Mouse (Mus musculus) small intestine, adult 2 months (tissue): ENCODE data around the gene Apobec1. TPM values are rescaled to one million over a fixed set of nuclear protein-coding genes. Genes with fewer than 3 reads are reported as not detected.

Source experiments
- H3K27ac ChIP-seq: fragments of 200-500 bp; 2 replicates; pipeline ENCODE4 v1.5.1; 2012; ENCODE audit warnings: low read depth, low read length, control low read depth, inconsistent platforms; ENCODE audit not compliant: insufficient read depth
- H3K27me3 ChIP-seq: fragments of 200-500 bp; 2 replicates; pipeline ENCODE4 v1.6.1; 2012; ENCODE audit warnings: mild to moderate bottlenecking, moderate library complexity, low read length, inconsistent platforms; ENCODE audit not compliant: control insufficient read depth, insufficient read depth
- H3K36me3 ChIP-seq: fragments of 200-500 bp; 2 replicates; pipeline ENCODE4 v1.6.1; 2012; ENCODE audit warnings: mild to moderate bottlenecking, low read length, control low read depth, inconsistent platforms; ENCODE audit not compliant: control insufficient read depth, insufficient read depth
- H3K4me1 ChIP-seq: fragments of 200-500 bp; 2 replicates; pipeline ENCODE4 v1.6.1; 2012; ENCODE audit warnings: low read length, inconsistent platforms, mixed read lengths; ENCODE audit not compliant: control insufficient read depth, insufficient read depth, insufficient read length
- H3K4me3 ChIP-seq: fragments of 200-500 bp; 2 replicates; pipeline ENCODE4 v1.5.1; 2012; ENCODE audit warnings: low read depth, mild to moderate bottlenecking, control low read depth, inconsistent platforms, low read length, moderate library complexity
- CTCF ChIP-seq: fragments of 200-500 bp; IDR thresholded peaks from 2 replicates; pipeline ENCODE4 v1.5.1; 2012; ENCODE audit warnings: low read depth, mild to moderate bottlenecking, control low read depth, inconsistent platforms, low read length, moderate library complexity, mixed read lengths; ENCODE audit not compliant: insufficient replicate concordance, insufficient read length; ENCODE audit errors: extremely low read depth
- POLR2A ChIP-seq: fragments of 200-500 bp; IDR thresholded peaks from 2 replicates; pipeline ENCODE4 v1.6.1; 2012; ENCODE audit warnings: low read depth, mild to moderate bottlenecking, control low read depth, inconsistent platforms, low read length, moderate library complexity
- WGBS: fragments of 180-500 bp; shearing (Covaris S2); methylation state at CpG from one replicate; pipeline ENCODE4 v1.1.7; 2018; 5-methylcytosine and 5-hydroxymethylcytosine counted together
- polyA plus RNA-seq: library from polyadenylated mRNA; depleted of rRNA; stranded (reverse); fragments of >200 nt; gene quantifications from 2 replicates; pipeline ENCODE4 v1.2.3, GENCODE M21; 2012

Apobec1 gene
- polyA plus RNA-seq, 1 experiment: 15.2 TPM

- H3K27ac ChIP-seq: 0 out of 2 replicates have a peak overlapping the region, but pooled peaks have one; percentile 20
Observed at GRCm38 (mm10) chr6:122571617-122571959, 30.7 kb downstream of the Apobec1 start.

GRCm38 (mm10) chr6:122570695-122571616 lies 31.3 kb downstream of the Apobec1 start:
- 19% methylated on average over 8 of the region's 8 CpGs for WGBS
- Histone ChIP-seq H3K4me3 (no peak overlapping the region), H3K27ac (peak overlapping the region; percentile 56), H3K27me3 (no peaks in the 10 kb centered on the region), H3K36me3 (no peaks in the 10 kb centered on the region), H3K4me1 (peaks cover 7% of the 10 kb centered on the region; the same call in 1 of the 2 replicates)
- TF ChIP-seq POLR2A: no peak
- TF ChIP-seq CTCF: no peak

More at GRCm38 (mm10) chr6:122571617-122571959, 30.7 kb downstream of the Apobec1 start:
- WGBS: 23% methylated on average over 3 of the region's 3 CpGs
- no peak for TF ChIP-seq CTCF
- TF ChIP-seq POLR2A: no peak
- Histone ChIP-seq H3K36me3 (no peaks in the 10 kb centered on the region), H3K27me3 (no peaks in the 10 kb centered on the region), H3K4me3 (no peak overlapping the region), H3K4me1 (peaks cover 7% of the 10 kb centered on the region; the same call in 1 of the 2 replicates)

GRCm38 (mm10) chr6:122569762-122570161 lies 32.5 kb downstream of the Apobec1 start:
- Histone ChIP-seq H3K4me1 (peaks cover 13% of the 10 kb centered on the region; the same call in 1 of the 2 replicates), H3K27ac (no peak overlapping the region), H3K27me3 (no peaks in the 10 kb centered on the region), H3K36me3 (no peaks in the 10 kb centered on the region), H3K4me3 (no peak overlapping the region)
- no peak for TF ChIP-seq CTCF
- no peak for TF ChIP-seq POLR2A
- 82% methylated on average over 1 of the region's 1 CpGs for WGBS

GRCm38 (mm10) chr6:122569113-122569512 lies 33.1 kb downstream of the Apobec1 start:
- WGBS: 86% methylated on average over 5 of the region's 5 CpGs
- TF ChIP-seq CTCF: no peak
- TF ChIP-seq POLR2A: no peak
- Histone ChIP-seq H3K36me3 (no peaks in the 10 kb centered on the region), H3K27me3 (no peaks in the 10 kb centered on the region), H3K4me3 (no peak overlapping the region), H3K27ac (no peak overlapping the region), H3K4me1 (peaks cover 13% of the 10 kb centered on the region; the same call in 1 of the 2 replicates)

GRCm38 (mm10) chr6:122565070-122565784 lies 37.0 kb downstream of the Apobec1 start:
- peak overlapping the region; percentile 22; the same call in 1 of the 2 replicates for H3K27ac ChIP-seq
- no peaks in the 10 kb centered on the region for H3K27me3 ChIP-seq
- peaks cover 9% of the 10 kb centered on the region for H3K4me1 ChIP-seq
- no peaks in the 10 kb centered on the region for H3K36me3 ChIP-seq
- TF ChIP-seq POLR2A (no peak), CTCF (no peak)
- 81% methylated on average over 9 of the region's 9 CpGs for WGBS
- no peak overlapping the region for H3K4me3 ChIP-seq

DNA sequence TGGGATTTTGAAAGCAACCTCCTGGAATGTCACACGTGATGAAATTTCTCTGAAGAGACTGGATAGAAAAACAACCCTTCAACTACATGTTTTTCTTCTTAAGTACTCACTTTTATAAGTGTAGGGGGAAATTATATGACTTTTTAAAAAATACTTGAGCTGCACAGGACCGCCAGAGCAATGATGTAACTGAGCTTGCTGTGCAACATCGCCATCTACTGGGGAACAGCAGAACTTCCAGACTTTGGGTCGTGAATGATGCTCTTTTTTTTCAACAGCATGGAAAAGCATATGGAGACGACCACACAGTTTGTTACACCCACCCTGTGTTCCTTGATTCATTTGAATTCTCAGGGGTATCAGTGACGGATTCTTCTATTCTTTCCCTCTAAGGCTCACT lies 39.8 kb downstream of the Apobec1 start:
- Histone ChIP-seq H3K4me1 (peaks cover 9% of the 10 kb centered on the region), H3K27ac (no peak overlapping the region), H3K36me3 (no peaks in the 10 kb centered on the region), H3K4me3 (no peak overlapping the region), H3K27me3 (no peaks in the 10 kb centered on the region)
- no peak for TF ChIP-seq POLR2A
- TF ChIP-seq CTCF: peak; percentile 64; the same call in 1 of the 2 replicates
- WGBS: 2% methylated on average over 6 of the region's 6 CpGs

DNA sequence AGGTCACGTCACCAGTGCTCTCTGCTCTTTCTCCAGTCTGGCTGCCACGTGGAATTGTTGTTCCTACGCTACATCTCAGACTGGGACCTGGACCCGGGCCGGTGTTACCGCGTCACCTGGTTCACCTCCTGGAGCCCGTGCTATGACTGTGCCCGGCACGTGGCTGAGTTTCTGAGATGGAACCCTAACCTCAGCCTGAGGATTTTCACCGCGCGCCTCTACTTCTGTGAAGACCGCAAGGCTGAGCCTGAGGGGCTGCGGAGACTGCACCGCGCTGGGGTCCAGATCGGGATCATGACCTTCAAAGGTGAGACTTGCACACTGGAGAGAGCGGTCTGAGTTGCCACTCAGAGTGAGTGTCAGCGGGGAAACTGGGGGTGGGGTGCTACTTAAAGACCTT lies 41.2 kb downstream of the Apobec1 start:
- H3K36me3 ChIP-seq: no peaks in the 10 kb centered on the region
- H3K4me3 ChIP-seq: no peak overlapping the region
- no peak overlapping the region for H3K27ac ChIP-seq
- H3K4me1 ChIP-seq: peaks cover 9% of the 10 kb centered on the region
- 83% methylated on average over 20 of the region's 20 CpGs for WGBS
- TF ChIP-seq CTCF (no peak), POLR2A (no peak)
- H3K27me3 ChIP-seq: no peaks in the 10 kb centered on the region
